Mouse (Mus musculus): ENCODE measurements around the gene Tmem189. TPM values are rescaled to one million over a fixed set of nuclear protein-coding genes. Genes with fewer than 3 reads are reported as not detected.
"Not testable (repeated sequence)": the region's sequence is repeated elsewhere in the genome, so short reads cannot be mapped to it uniquely, and the experiment has no call there.

Gene Tmem189
- total and polyA plus RNA-seq, 2 experiments = 4.8 to 19.6 TPM

GRCm38 (mm10) chr2:167621255-167622087 is 68.2 kb downstream of the Tmem189 start:
- Histone ChIP-seq H3K36me3 (ENCODE audit: control insufficient read depth, insufficient read depth, low read length) (peaks cover 4% of the 10 kb centered on the region; the same call in 1 of the 2 replicates), H3K79me2 (ENCODE audit: control insufficient read depth, insufficient read depth, low read length) (peaks cover 63% of the 10 kb centered on the region), H3K4me1 (ENCODE audit: control insufficient read depth, insufficient read depth, low read length) (peaks cover 3% of the 10 kb centered on the region; the same call in 1 of the 2 replicates), H3K4me3 (ENCODE audit: insufficient read depth, low read depth, low read length) (no peak overlapping the region), H3K27ac (replicated peaks; ENCODE audit: insufficient read depth, low read depth, low read length) (no peak overlapping the region), H3K27me3 (ENCODE audit: control insufficient read depth, insufficient read depth, low read length) (no peaks in the 10 kb centered on the region), H3K9ac (ENCODE audit: low read depth, low read length) (no peak overlapping the region)
- 78% methylated on average over 9 of the region's 9 CpGs for WGBS
- no peak for DNase-seq (ENCODE audit: extremely low read depth, low read depth, low spot score)
- TF ChIP-seq CTCF (IDR thresholded peaks at IDR 0.05; ENCODE audit: low read depth, low read length) = no peak

GRCm38 (mm10) chr2:167617472-167617871 is 72.2 kb downstream of the Tmem189 start:
- no peak overlapping the region for H3K9ac ChIP-seq (ENCODE audit: low read depth, low read length)
- H3K79me2 ChIP-seq (ENCODE audit: control insufficient read depth, insufficient read depth, low read length) = peaks cover 50% of the 10 kb centered on the region
- WGBS = 79% methylated on average over 4 of the region's 4 CpGs
- no peaks in the 10 kb centered on the region for H3K4me1 ChIP-seq (ENCODE audit: control insufficient read depth, insufficient read depth, low read length)
- H3K36me3 ChIP-seq (ENCODE audit: control insufficient read depth, insufficient read depth, low read length) = peaks cover 11% of the 10 kb centered on the region; the same call in 1 of the 2 replicates
- H3K27ac ChIP-seq (replicated peaks; ENCODE audit: insufficient read depth, low read depth, low read length) = no peak overlapping the region
- DNase-seq (ENCODE audit: extremely low read depth, low read depth, low spot score) = no peak
- no peaks in the 10 kb centered on the region for H3K27me3 ChIP-seq (ENCODE audit: control insufficient read depth, insufficient read depth, low read length)
- TF ChIP-seq POLR2A (IDR thresholded peaks at IDR 0.05; ENCODE audit: extremely low read depth, insufficient read depth, low read length) (no peak), CTCF (IDR thresholded peaks at IDR 0.05; ENCODE audit: low read depth, low read length) (no peak)
- no peak overlapping the region for H3K4me3 ChIP-seq (ENCODE audit: insufficient read depth, low read depth, low read length)

- Histone ChIP-seq H3K27ac (replicated peaks; ENCODE audit: insufficient read depth, low read depth, low read length) (no peak overlapping the region), H3K4me1 (ENCODE audit: control insufficient read depth, insufficient read depth, low read length) (no peaks in the 10 kb centered on the region), H3K4me3 (ENCODE audit: insufficient read depth, low read depth, low read length) (no peak overlapping the region), H3K27me3 (ENCODE audit: control insufficient read depth, insufficient read depth, low read length) (no peaks in the 10 kb centered on the region), H3K9ac (ENCODE audit: low read depth, low read length) (no peak overlapping the region), H3K36me3 (ENCODE audit: control insufficient read depth, insufficient read depth, low read length) (peaks cover 11% of the 10 kb centered on the region; the same call in 1 of the 2 replicates), H3K79me2 (ENCODE audit: control insufficient read depth, insufficient read depth, low read length) (peaks cover 46% of the 10 kb centered on the region)
- no peak for TF ChIP-seq POLR2A (IDR thresholded peaks at IDR 0.05; ENCODE audit: extremely low read depth, insufficient read depth, low read length)
- no peak for TF ChIP-seq CTCF (IDR thresholded peaks at IDR 0.05; ENCODE audit: low read depth, low read length)
- 26% methylated on average over 3 of the region's 3 CpGs for WGBS
- DNase-seq (ENCODE audit: extremely low read depth, low read depth, low spot score) = peak; percentile 52
Measured at GRCm38 (mm10) chr2:167617034-167617433, 72.6 kb downstream of the Tmem189 start.

- not testable (repeated sequence) for H3K27ac ChIP-seq (replicated peaks; ENCODE audit: insufficient read depth, low read depth, low read length); H3K27me3 ChIP-seq (ENCODE audit: control insufficient read depth, insufficient read depth, low read length); DNase-seq (ENCODE audit: extremely low read depth, low read depth, low spot score); H3K4me3 ChIP-seq (ENCODE audit: insufficient read depth, low read depth, low read length); H3K4me1 ChIP-seq (ENCODE audit: control insufficient read depth, insufficient read depth, low read length); H3K9ac ChIP-seq (ENCODE audit: low read depth, low read length)
- 95% methylated on average over 7 of the region's 7 CpGs for WGBS
- peaks cover 19% of the 10 kb centered on the region; the same call in 1 of the 2 replicates for H3K79me2 ChIP-seq (ENCODE audit: control insufficient read depth, insufficient read depth, low read length)
- H3K36me3 ChIP-seq (ENCODE audit: control insufficient read depth, insufficient read depth, low read length) = peaks cover 14% of the 10 kb centered on the region
Measured at GRCm38 (mm10) chr2:167613335-167613734, 76.3 kb downstream of the Tmem189 start.

- no peak for TF ChIP-seq POLR2A (IDR thresholded peaks at IDR 0.05; ENCODE audit: extremely low read depth, insufficient read depth, low read length)
- TF ChIP-seq CTCF (IDR thresholded peaks at IDR 0.05; ENCODE audit: low read depth, low read length) = no peak
- Histone ChIP-seq H3K4me3 (ENCODE audit: insufficient read depth, low read depth, low read length) (no peak overlapping the region), H3K79me2 (ENCODE audit: control insufficient read depth, insufficient read depth, low read length) (peaks cover 15% of the 10 kb centered on the region; the same call in 1 of the 2 replicates), H3K27me3 (ENCODE audit: control insufficient read depth, insufficient read depth, low read length) (no peaks in the 10 kb centered on the region), H3K9ac (ENCODE audit: low read depth, low read length) (no peak overlapping the region), H3K4me1 (ENCODE audit: control insufficient read depth, insufficient read depth, low read length) (no peaks in the 10 kb centered on the region), H3K27ac (replicated peaks; ENCODE audit: insufficient read depth, low read depth, low read length) (no peak overlapping the region), H3K36me3 (ENCODE audit: control insufficient read depth, insufficient read depth, low read length) (peaks cover 14% of the 10 kb centered on the region)
- 94% methylated on average over 14 of the region's 14 CpGs for WGBS
- no peak for DNase-seq (ENCODE audit: extremely low read depth, low read depth, low spot score)
Measured at GRCm38 (mm10) chr2:167612122-167612521, 77.5 kb downstream of the Tmem189 start.

- Histone ChIP-seq H3K79me2 (ENCODE audit: control insufficient read depth, insufficient read depth, low read length) (peaks cover 8% of the 10 kb centered on the region; the same call in 1 of the 2 replicates), H3K4me3 (ENCODE audit: insufficient read depth, low read depth, low read length) (no peak overlapping the region), H3K9ac (ENCODE audit: low read depth, low read length) (no peak overlapping the region), H3K27me3 (ENCODE audit: control insufficient read depth, insufficient read depth, low read length) (no peaks in the 10 kb centered on the region), H3K4me1 (ENCODE audit: control insufficient read depth, insufficient read depth, low read length) (no peaks in the 10 kb centered on the region), H3K36me3 (ENCODE audit: control insufficient read depth, insufficient read depth, low read length) (peaks cover 11% of the 10 kb centered on the region), H3K27ac (replicated peaks; ENCODE audit: insufficient read depth, low read depth, low read length) (no peak overlapping the region)
- TF ChIP-seq CTCF (IDR thresholded peaks at IDR 0.05; ENCODE audit: low read depth, low read length) (no peak; the same call in 1 of the 2 replicates), POLR2A (IDR thresholded peaks at IDR 0.05; ENCODE audit: extremely low read depth, insufficient read depth, low read length) (no peak)
- 93% methylated on average over 10 of the region's 10 CpGs for WGBS
- DNase-seq (ENCODE audit: extremely low read depth, low read depth, low spot score) = no peak
Measured at GRCm38 (mm10) chr2:167611287-167611686, 78.3 kb downstream of the Tmem189 start.

All from liver, adult 2 months (tissue).